Mouse (Mus musculus) stomach, embryonic 14.5 days (tissue): ENCODE measurements around the gene Chml. TPM values are rescaled to one million over a fixed set of nuclear protein-coding genes. Genes with fewer than 3 reads are reported as not detected.
A peak's percentile ranks its signal among the peaks of the same experiment; 100 is the strongest.

ENCODE experiments used
- ATAC-seq: fragments of 200-750 bp; cut with Nextera tagmentation; 2 replicates; pipeline ENCODE4 v1.8.0; 2017; ENCODE audit warnings: low read depth, moderate TSS enrichment; ENCODE audit not compliant: insufficient number of reproducible peaks, insufficient read depth, low FRiP score
- H3K27ac ChIP-seq: fragments of 300-500 bp; sonication (generic); 2 replicates; pipeline ENCODE4 v1.5.1; 2014; ENCODE audit warnings: mild to moderate bottlenecking, low read length, moderate library complexity, mixed read lengths
- H3K27me3 ChIP-seq: fragments of 300-500 bp; sonication (generic); 2 replicates; pipeline ENCODE4 v1.6.1; 2014; ENCODE audit warnings: low read length, control low read depth, mixed read lengths; ENCODE audit not compliant: control insufficient read depth, insufficient read depth
- H3K36me3 ChIP-seq: fragments of 300-500 bp; sonication (generic); 2 replicates; pipeline ENCODE4 v1.6.1; 2014; ENCODE audit warnings: mild to moderate bottlenecking, control low read depth, low read length, moderate library complexity, mixed read lengths; ENCODE audit not compliant: control insufficient read depth, insufficient read depth
- H3K4me1 ChIP-seq: fragments of 300-500 bp; sonication (generic); 2 replicates; pipeline ENCODE4 v1.6.1; 2014; ENCODE audit warnings: low read length, control low read depth, mixed read lengths; ENCODE audit not compliant: control insufficient read depth, insufficient read depth
- H3K4me2 ChIP-seq: fragments of 300-500 bp; sonication (generic); replicated peaks from 2 replicates; pipeline ENCODE4 v1.6.1; 2014; ENCODE audit warnings: low read depth, low read length, control low read depth
- H3K4me3 ChIP-seq: fragments of 300-500 bp; sonication (generic); 2 replicates; pipeline ENCODE4 v1.5.1; 2014; ENCODE audit warnings: low read depth, low read length, control low read depth
- H3K9ac ChIP-seq: fragments of 300-500 bp; sonication (generic); replicated peaks from 2 replicates; pipeline ENCODE4 v1.6.1; 2014; ENCODE audit warnings: low read depth, mild to moderate bottlenecking, control low read depth, low read length, moderate library complexity, mixed read lengths
- H3K9me3 ChIP-seq: fragments of 300-500 bp; sonication (generic); 2 replicates; pipeline ENCODE4 v1.6.1; 2016; ENCODE audit warnings: low read depth, low read length, control low read depth; ENCODE audit not compliant: control insufficient read depth
- WGBS: fragments of 180-500 bp; shearing (Covaris S2); extraction: QIAGEN DNeasy Blood & Tissue Kit; methylation state at CpG from one replicate; pipeline ENCODE4 v1.1.7; 2014; 5-methylcytosine and 5-hydroxymethylcytosine counted together
- polyA plus RNA-seq: library from polyadenylated mRNA; unstranded; fragments of >200 nt; fragmentation: Nextera tagmentation; extraction: Ambion mirVana; gene quantifications from 2 replicates; pipeline ENCODE4 v1.2.1, GENCODE M21; 2014

Chml gene
- polyA plus RNA-seq, 1 experiment from 2014 or later: 5.8 TPM

GRCm38 (mm10) chr1:175699375-175699774 is 6.7 kb upstream of the Chml start:
- Histone ChIP-seq H3K27ac (no peak overlapping the region), H3K36me3 (no peaks in the 10 kb centered on the region), H3K27me3 (no peaks in the 10 kb centered on the region), H3K9ac (no peak overlapping the region), H3K9me3 (no peaks in the 10 kb centered on the region), H3K4me3 (no peak overlapping the region), H3K4me2 (no peak overlapping the region), H3K4me1 (no peaks in the 10 kb centered on the region)
- ATAC-seq: no peak
- 61% methylated on average over 3 of the region's 3 CpGs for WGBS

- H3K36me3 ChIP-seq: no peaks in the 10 kb centered on the region
- no peak within 1 kb of the TSS for H3K9ac ChIP-seq
- no peak within 1 kb of the TSS for H3K27ac ChIP-seq
- H3K27me3 ChIP-seq: no peaks in the 10 kb centered on the region
- no peak within 1 kb of the TSS for H3K4me3 ChIP-seq
- H3K4me1 ChIP-seq: 0 out of 2 replicates have a peak, but pooled peaks cover 3% of the 10 kb centered on the region
- H3K4me2 ChIP-seq: no peak within 1 kb of the TSS
- no peaks in the 10 kb centered on the region for H3K9me3 ChIP-seq
- WGBS: 88% methylated on average over 1 of the region's 1 CpGs
- no peak for ATAC-seq
Measured at GRCm38 (mm10) chr1:175698293-175698692, 5.6 kb upstream of the Chml start, which contains the start of gene Wdr64. Gene Wdr64, plus strand, starts transcription at chr1:175698593.

GRCm38 (mm10) chr1:175693429-175693960 is 794 bp upstream of the Chml start:
- Histone ChIP-seq H3K9ac (no peak overlapping the region), H3K27me3 (no peaks in the 10 kb centered on the region), H3K4me2 (peak overlapping the region; percentile 49), H3K4me3 (peak overlapping the region; percentile 80), H3K27ac (peak overlapping the region; percentile 55; the same call in 1 of the 2 replicates), H3K36me3 (no peaks in the 10 kb centered on the region), H3K9me3 (no peaks in the 10 kb centered on the region), H3K4me1 (peaks cover 3% of the 10 kb centered on the region; the same call in 1 of the 2 replicates)
- 35% methylated on average over 12 of the region's 12 CpGs for WGBS
- ATAC-seq: no peak

GRCm38 (mm10) chr1:175692997-175693361 is 278 bp upstream of the Chml start:
- 0% methylated on average over 17 of the region's 17 CpGs for WGBS
- peak overlapping the region; percentile 55; the same call in 1 of the 2 replicates for H3K27ac ChIP-seq
- ATAC-seq: no peak

GRCm38 (mm10) chr1:175691686-175692245 is 935 bp downstream of the Chml start:
- peak overlapping the region; percentile 81 for H3K4me2 ChIP-seq
- H3K36me3 ChIP-seq: no peaks in the 10 kb centered on the region; the same call in 1 of the 2 replicates
- peak overlapping the region; percentile 80 for H3K4me3 ChIP-seq
- peaks cover 3% of the 10 kb centered on the region; the same call in 1 of the 2 replicates for H3K4me1 ChIP-seq
- WGBS: 2% methylated on average over 22 of the region's 22 CpGs
- ATAC-seq: no peak
- peak overlapping the region; percentile 74 for H3K9ac ChIP-seq
- peak overlapping the region; percentile 66 for H3K27ac ChIP-seq
- H3K27me3 ChIP-seq: no peaks in the 10 kb centered on the region
- H3K9me3 ChIP-seq: no peaks in the 10 kb centered on the region

More at GRCm38 (mm10) chr1:175692997-175693361, 278 bp upstream of the Chml start:
- Histone ChIP-seq H3K9me3 (no peaks in the 10 kb centered on the region), H3K9ac (no peak overlapping the region), H3K4me2 (peak overlapping the region; percentile 49), H3K27me3 (no peaks in the 10 kb centered on the region), H3K4me3 (peak overlapping the region; percentile 80), H3K36me3 (no peaks in the 10 kb centered on the region), H3K4me1 (peaks cover 3% of the 10 kb centered on the region; the same call in 1 of the 2 replicates)

DNA sequence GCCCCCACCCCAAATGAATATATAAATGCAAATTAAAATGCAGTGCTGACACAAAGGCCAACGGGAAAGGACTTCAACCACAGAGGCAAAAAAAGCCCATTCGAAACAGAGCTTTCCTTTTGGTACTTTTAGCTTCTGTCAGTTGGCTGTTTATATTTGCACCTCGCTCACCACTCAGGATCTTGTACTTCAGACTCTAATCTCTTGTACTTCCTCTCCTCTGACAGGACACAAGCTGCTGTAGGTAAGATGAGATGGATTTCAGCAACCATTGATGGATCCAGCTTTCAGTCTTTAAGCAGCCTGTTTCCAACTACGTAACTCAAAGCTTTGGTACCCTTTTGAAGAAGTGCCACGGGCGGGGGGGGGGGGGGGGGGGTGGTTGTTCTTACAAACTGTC is 11.7 kb downstream of the Chml start:
- no peaks in the 10 kb centered on the region; the same call in 1 of the 2 replicates for H3K36me3 ChIP-seq
- H3K4me3 ChIP-seq: no peak overlapping the region
- no peak overlapping the region for H3K4me2 ChIP-seq
- 72% methylated on average over 6 of the region's 6 CpGs for WGBS
- H3K9me3 ChIP-seq: no peaks in the 10 kb centered on the region
- H3K9ac ChIP-seq: no peak overlapping the region
- no peak for ATAC-seq
- H3K27ac ChIP-seq: no peak overlapping the region
- no peaks in the 10 kb centered on the region for H3K4me1 ChIP-seq
- H3K27me3 ChIP-seq: no peaks in the 10 kb centered on the region

DNA sequence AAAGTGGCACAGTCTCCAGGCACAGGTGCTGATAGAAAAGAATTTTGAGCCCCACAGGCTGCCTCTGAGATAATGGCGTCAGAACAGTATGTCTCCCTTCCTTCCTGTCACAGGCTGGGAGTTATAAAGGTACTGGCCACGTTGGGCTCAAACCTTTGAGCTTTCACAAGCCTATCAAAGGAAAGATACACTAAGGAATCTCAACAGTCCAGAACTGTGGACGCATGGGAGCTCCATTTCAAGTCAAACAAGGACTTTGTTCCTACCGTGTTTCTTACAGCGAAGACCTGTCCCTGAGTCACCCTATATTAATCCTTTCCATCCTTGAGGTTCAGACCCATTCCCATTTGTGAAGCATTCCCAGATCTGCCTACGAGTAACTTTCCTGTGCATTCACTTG is 15.2 kb downstream of the Chml start:
- H3K27ac ChIP-seq: no peak overlapping the region
- ATAC-seq: no peak
- no peak overlapping the region for H3K4me2 ChIP-seq
- no peak overlapping the region for H3K9ac ChIP-seq
- no peaks in the 10 kb centered on the region for H3K36me3 ChIP-seq
- H3K4me3 ChIP-seq: no peak overlapping the region
- no peaks in the 10 kb centered on the region for H3K27me3 ChIP-seq
- 79% methylated on average over 6 of the region's 6 CpGs for WGBS
- H3K9me3 ChIP-seq: no peaks in the 10 kb centered on the region
- no peaks in the 10 kb centered on the region for H3K4me1 ChIP-seq

DNA sequence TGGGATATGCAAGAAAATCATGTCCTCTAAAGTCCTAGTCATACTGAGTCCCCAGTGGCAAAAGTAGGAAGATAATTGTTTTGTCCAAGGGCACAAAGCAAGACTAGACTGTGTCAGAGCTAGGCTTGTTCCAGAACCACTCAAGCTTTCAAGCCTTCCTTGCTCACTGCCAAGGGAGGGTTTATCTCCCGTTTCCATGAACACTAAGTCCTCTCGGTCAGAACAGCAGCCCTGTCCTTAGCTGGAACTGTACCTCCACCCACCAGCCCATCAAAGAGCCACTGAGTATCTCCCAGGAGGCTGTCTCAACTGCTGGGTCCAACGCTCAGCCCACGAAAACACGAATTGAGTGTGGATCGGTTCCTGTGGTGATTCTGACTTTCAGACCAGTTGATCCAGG is 17.6 kb downstream of the Chml start:
- H3K4me1 ChIP-seq: no peaks in the 10 kb centered on the region
- H3K36me3 ChIP-seq: no peaks in the 10 kb centered on the region
- no peaks in the 10 kb centered on the region for H3K9me3 ChIP-seq
- WGBS: 81% methylated on average over 6 of the region's 6 CpGs
- H3K9ac ChIP-seq: no peak overlapping the region
- H3K4me3 ChIP-seq: no peak overlapping the region
- no peak overlapping the region for H3K27ac ChIP-seq
- no peak for ATAC-seq
- no peaks in the 10 kb centered on the region for H3K27me3 ChIP-seq
- no peak overlapping the region for H3K4me2 ChIP-seq
